Mouse (Mus musculus) lung, adult 2 months (tissue): Measurements from ENCODE around the gene Stat4.

ENCODE experiments used
- CTCF ChIP-seq: fragments of 200-500 bp; IDR thresholded peaks from 2 replicates; pipeline ENCODE4 v1.5.1; 2011; ENCODE audit warnings: mild to moderate bottlenecking, low read length, control low read depth; ENCODE audit not compliant: insufficient read depth
- POLR2A ChIP-seq: fragments of 200-500 bp; IDR thresholded peaks from 2 replicates; pipeline ENCODE4 v1.6.1; 2011; ENCODE audit warnings: low read depth, mild to moderate bottlenecking, control low read depth, low read length, borderline replicate concordance; ENCODE audit errors: extremely low read depth

DNA sequence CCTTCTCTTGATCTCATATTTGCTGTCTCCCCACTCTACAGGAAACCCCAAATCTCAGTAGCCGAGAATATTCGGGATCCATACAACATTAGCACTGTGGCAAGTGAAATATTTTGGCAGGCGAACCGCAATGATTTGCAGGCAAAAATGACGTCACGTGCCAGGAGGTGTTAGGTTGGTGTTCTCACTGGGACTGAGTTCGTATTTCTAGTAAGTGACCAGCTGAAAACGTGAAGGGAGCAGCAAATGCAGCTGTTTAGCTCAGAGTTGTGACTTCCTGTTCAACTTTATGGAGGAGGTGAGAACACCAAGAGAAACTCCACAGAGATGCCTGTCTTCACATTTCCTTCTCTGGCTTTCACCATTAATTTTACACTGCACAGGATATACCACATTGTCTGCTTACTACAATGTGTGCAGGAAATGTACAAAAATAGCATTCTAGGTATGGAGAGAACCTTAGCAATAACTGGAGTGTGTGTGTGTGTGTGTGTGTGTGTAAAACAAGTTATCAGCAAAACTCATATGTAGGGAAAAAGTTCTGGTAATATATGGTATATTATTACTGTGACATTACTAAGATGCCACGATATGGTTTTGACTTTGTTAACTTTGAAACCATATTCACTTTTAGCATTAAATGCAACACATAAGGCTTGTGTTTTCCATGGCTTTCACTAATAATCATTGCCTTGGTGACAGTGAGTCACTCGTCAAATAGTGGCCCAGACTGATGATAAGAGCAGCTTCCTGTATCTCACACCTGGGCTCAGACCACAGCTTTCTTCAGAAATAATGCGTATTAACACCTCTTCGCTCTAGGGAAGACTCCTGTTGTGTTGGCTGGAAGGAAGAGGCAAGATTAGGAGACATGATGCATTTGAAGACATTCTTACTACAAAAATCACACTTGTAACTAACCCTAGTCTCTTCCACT is 48.1 kb downstream of the Stat4 start:
- TF ChIP-seq CTCF (no peak), POLR2A (no peak)
